ENCODE assay signal across 18 mouse cellular contexts in genomic region chr4:156013637-156014036, GRCm38 (mm10). TPM values are rescaled to one million over a fixed set of nuclear protein-coding genes. Genes with fewer than 3 reads are reported as not detected.
DNase-seq lines count a peak whose midpoint lies in the region; ATAC-seq and TF ChIP-seq lines count a peak whose summit lies in the region.
"Had no signal": no experiment of that assay in that cellular context is flagged by ENCODE, and none has a peak within 500 bp of the region (broad histone marks: within the 10 kb centered on the region; RNA-seq: fewer than 3 reads in every experiment).

Gene Tnfrsf4 (plus strand): TSS chr4:156013843.

- 0 out of 2 replicates have a peak, but pooled peaks have one; percentile 22 for TF ChIP-seq POLR2A in cortical plate, adult 2 months (IDR thresholded peaks at IDR 0.05; ENCODE audit: extremely low read depth, insufficient read depth, low read length)

- H3K27me3 ChIP-seq in lung, postnatal 0 days (replicated peaks; ENCODE audit: insufficient read depth, low read length) = no peaks in the 10 kb centered on the region
- H3K27me3 ChIP-seq: embryonic facial prominence, embryonic 15.5 days; heart, embryonic 13.5 days; hindbrain, embryonic 15.5 days; liver, embryonic 13.5 days; midbrain, embryonic 13.5 days; neural tube, embryonic 15.5 days had no signal

- H3K4me1 ChIP-seq in lung, postnatal 0 days (ENCODE audit: insufficient read depth, low read depth, low read length) = no peaks in the 10 kb centered on the region
- H3K4me1 ChIP-seq in cortical plate, adult 2 months (ENCODE audit: control insufficient read depth, insufficient read depth, low read length) = no peaks in the 10 kb centered on the region
- H3K4me1 ChIP-seq: embryonic facial prominence, embryonic 15.5 days; heart, embryonic 13.5 days; hindbrain, embryonic 15.5 days; liver, embryonic 13.5 days; midbrain, embryonic 13.5 days; neural tube, embryonic 15.5 days had no signal

- no peak within 1 kb of the TSS for H3K4me3 ChIP-seq in lung, postnatal 0 days (ENCODE audit: low read depth, low read length)
- H3K4me3 ChIP-seq in cortical plate, adult 2 months (ENCODE audit: insufficient read depth, low read length) = no peak within 1 kb of the TSS
- H3K4me3 ChIP-seq: embryonic facial prominence, embryonic 15.5 days; heart, embryonic 13.5 days; hindbrain, embryonic 15.5 days; liver, embryonic 13.5 days; midbrain, embryonic 13.5 days; neural tube, embryonic 15.5 days had no signal

- TF ChIP-seq CTCF in lung, postnatal 0 days (IDR thresholded peaks at IDR 0.05) = no peak
- TF ChIP-seq CTCF in cortical plate, adult 2 months (IDR thresholded peaks at IDR 0.05; ENCODE audit: extremely low read depth, insufficient read depth, low read length) = no peak

- H3K27ac ChIP-seq in lung, postnatal 0 days (ENCODE audit: low read length) = 0 out of 2 replicates have a peak within 1 kb of the TSS, but pooled peaks have one; percentile 14
- no peak within 1 kb of the TSS for H3K27ac ChIP-seq in cortical plate, adult 2 months (ENCODE audit: insufficient read depth, low read length)
- H3K27ac ChIP-seq: embryonic facial prominence, embryonic 15.5 days; heart, embryonic 13.5 days; hindbrain, embryonic 15.5 days; liver, embryonic 13.5 days; midbrain, embryonic 13.5 days; neural tube, embryonic 15.5 days had no signal

- peaks cover 22% of the 10 kb centered on the region for H3K36me3 ChIP-seq in lung, postnatal 0 days (ENCODE audit: insufficient read depth, low read length)

- no peak within 1 kb of the TSS for H3K9ac ChIP-seq in lung, postnatal 0 days (replicated peaks; ENCODE audit: low read depth)
- H3K9ac ChIP-seq: embryonic facial prominence, embryonic 15.5 days; heart, embryonic 13.5 days; hindbrain, embryonic 15.5 days; liver, embryonic 13.5 days; midbrain, embryonic 13.5 days; neural tube, embryonic 15.5 days had no signal

- no peak for DNase-seq in frontal cortex, postnatal 10 days (ENCODE audit: low spot score in 2 of 2)
- DNase-seq in lung, postnatal 0 days (ENCODE audit: low spot score) = peak; percentile 37
- no peak for DNase-seq in lung, postnatal 4 days
- DNase-seq in CD4-positive, CD25-positive, alpha-beta regulatory T cell, adult 2 months (ENCODE audit: low read depth, low spot score) = peak; percentile 88
- DNase-seq in retina, postnatal 1 day = no peak
- DNase-seq: cerebellum, adult 9-11 months; heart, postnatal 36 days; kidney, adult 8-10 months; kidney, postnatal 25 days; liver, embryonic 13.5 days had no signal

- 59% methylated on average over 8 of the region's 8 CpGs for WGBS in lung, postnatal 0 days

- 0 out of 2 replicates have a peak within 1 kb of the TSS, but pooled peaks have one; percentile 14 for H3K4me2 ChIP-seq in lung, postnatal 0 days (replicated peaks; ENCODE audit: low read depth, low read length)
- H3K4me2 ChIP-seq: embryonic facial prominence, embryonic 15.5 days; heart, embryonic 13.5 days; hindbrain, embryonic 15.5 days; liver, embryonic 13.5 days; midbrain, embryonic 13.5 days; neural tube, embryonic 15.5 days had no signal

- H3K9me3 ChIP-seq in lung, postnatal 0 days (ENCODE audit: low read length) = no peaks in the 10 kb centered on the region
- H3K9me3 ChIP-seq: embryonic facial prominence, embryonic 15.5 days; heart, embryonic 13.5 days; hindbrain, embryonic 15.5 days; liver, embryonic 13.5 days; midbrain, embryonic 13.5 days; neural tube, embryonic 15.5 days had no signal

- no peak for TF ChIP-seq EP300 in lung, postnatal 0 days (IDR thresholded peaks at IDR 0.05)

- ATAC-seq in frontal cortex, adult (ENCODE audit: low TSS enrichment) = peak; percentile 82
- ATAC-seq in lung, postnatal 0 days = peak; percentile 84
- ATAC-seq in megakaryocyte-erythroid progenitor cell, adult 5-6 weeks (replicated peaks; ENCODE audit: low FRiP score, low TSS enrichment, poor library complexity, severe bottlenecking) = no peak
- ATAC-seq: midbrain, embryonic 13.5 days had no signal

RNA-seq across cellular contexts. Expression of gene Tnfrsf4, which starts in this region (rescaled TPM):
- polyA plus RNA-seq in lung, postnatal 0 days (2015; fragmentation: Nextera tagmentation; extraction: Ambion mirVana) = 4.9 and 5.2 TPM in 2 replicates
- polyA plus RNA-seq in cortical plate, adult 2 months (2012; rRNA removed) = 3.4 and 4.0 TPM in 2 replicates
- 2.5 and 6.9 TPM in 2 replicates for total RNA-seq in megakaryocyte-erythroid progenitor cell, adult 5-6 weeks (2014; fragmentation: Nextera tagmentation)
- 1.8 and 5.6 TPM in 2 replicates for total RNA-seq in megakaryocyte-erythroid progenitor cell, adult 5-6 weeks (2017)

Comparison
In these comparisons a context has a peak if more than half of its experiments do, and no peak if none do; other contexts are left out.
1. DNase-seq: peak in lung, postnatal 0 days (single experiment) and CD4-positive, CD25-positive, alpha-beta regulatory T cell, adult 2 months (single experiment); none in frontal cortex, postnatal 10 days (0 of 2), lung, postnatal 4 days (0 of 2) and retina, postnatal 1 day (single experiment).